Mouse (Mus musculus): ENCODE data around the gene Drap1.

The Drap1 gene

DNA sequence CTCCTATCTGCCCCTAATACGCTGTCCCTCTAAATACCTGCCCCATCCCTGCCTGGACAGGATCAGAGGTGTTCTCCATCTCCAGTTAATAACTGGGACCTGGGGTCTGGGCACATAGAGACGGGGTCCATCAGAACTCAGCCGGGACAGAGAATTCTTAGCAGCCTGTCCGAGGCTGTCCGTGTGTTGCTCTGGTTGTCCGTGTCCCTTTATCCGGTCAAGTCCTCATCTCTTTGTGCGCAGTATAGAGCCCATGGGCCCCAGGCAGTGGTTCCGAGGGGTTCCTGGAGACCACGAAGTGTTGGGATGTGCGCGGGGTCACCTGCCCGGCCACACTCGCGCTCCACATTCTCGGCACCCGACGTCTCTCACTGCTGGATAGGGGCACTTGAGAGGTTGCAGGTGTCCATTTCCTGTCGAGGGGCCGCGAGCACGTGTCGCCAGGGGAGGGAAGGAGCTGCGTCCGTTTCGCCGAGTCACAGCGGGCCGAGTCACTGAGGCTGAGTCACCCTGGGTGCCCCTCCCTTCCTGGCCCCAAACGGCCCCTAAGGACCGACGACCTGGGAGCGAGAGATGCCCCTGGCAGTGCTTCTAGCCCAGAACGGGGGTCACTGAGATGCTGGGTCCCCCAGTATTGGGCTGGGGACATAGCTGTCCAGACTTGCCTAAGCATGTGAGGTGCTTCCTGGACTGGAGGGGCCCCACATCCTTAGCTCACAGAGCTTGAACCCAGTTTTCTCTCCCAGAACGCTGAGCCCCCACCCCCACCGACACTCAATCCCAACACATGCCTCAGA, 23.8 kb upstream of the Drap1 start:
- DNase-seq (ENCODE audit: low spot score) = no peak

DNA sequence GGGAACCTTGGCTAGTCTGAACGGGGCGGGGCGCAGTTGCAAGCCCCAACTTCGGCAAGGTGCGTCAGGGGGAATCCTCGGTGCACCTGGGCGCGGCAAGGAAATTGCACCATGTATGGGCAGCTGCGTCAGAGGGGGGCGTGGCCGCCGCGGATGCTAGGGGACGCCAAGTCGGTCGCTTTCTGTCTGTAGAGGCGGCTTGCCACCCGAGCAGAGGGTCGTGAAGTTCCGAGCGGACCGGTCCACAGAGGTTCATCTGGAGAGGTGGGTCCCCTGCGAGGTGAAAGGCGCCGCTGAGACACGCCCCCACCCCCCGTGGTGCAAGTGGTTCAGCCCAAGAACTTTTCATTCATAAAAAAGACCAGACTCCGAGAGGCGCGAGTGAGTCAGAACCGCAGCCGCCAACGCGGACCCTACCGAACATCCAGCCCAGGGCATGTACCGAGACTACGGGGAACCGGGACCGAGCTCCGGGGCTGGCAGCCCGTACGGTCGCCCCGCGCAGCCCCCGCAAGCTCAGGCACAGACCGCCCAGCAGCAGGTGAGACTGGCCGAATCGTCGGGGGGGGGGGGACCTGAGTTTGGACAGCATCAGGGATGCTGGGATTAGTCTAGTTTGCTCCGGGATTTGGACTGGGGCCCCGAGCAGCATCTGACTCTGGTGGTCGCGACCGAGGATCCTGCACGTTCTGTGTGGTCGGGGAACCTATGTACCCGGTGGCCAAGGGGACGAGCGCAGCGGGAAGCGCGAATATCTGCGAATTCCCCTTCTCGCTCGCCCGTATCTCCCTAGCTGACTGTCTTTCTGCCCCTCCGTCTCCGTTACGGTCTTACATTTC, 23.0 kb upstream of the Drap1 start, which contains the start of gene Fosl1:
Gene Fosl1, plus strand, starts transcription at position 33 of the 839 bp plus-strand sequence.
- DNase-seq (ENCODE audit: low spot score) = peak; percentile 68

DNA sequence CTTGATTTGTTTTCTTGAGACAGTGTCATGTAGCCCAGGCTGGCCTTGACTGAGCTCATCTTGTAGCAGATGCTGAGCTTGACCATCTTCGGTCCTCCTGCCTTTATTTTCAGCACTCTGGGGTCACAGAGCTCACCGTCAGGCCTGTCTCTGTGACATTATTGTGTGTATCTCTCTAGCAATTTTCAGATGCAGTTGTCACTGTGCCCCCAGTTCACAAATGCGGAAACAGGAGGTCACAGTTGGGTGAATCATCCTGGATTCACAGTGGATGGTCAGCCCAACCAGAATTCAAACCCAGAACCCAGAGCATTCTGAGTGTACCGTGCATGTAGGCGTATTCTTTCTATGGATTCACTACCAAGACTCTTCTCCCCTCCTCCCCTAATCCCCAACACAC, 21.0 kb upstream of the Drap1 start:
- DNase-seq (ENCODE audit: low spot score) = no peak

DNA sequence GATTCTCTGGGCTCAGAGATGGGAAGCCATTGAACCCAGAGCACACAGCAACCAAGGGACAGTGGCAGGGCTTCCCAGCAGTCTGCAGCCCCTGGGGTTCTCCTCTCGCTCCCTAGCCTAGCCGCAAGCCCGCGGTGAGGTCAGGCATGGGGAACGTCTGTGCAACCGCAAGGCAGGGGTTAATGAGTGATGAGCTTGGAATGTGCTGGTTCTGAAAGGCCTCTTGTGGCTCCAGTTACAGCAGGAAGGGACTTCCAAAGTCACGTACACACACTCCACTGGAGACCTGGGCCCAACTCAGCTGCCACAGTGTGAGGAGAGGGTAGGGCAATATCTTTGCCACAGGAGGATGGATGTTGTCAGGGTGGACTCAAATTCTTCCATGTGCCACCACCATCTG, 20.2 kb upstream of the Drap1 start:
- no peak for DNase-seq (ENCODE audit: low spot score)

DNA sequence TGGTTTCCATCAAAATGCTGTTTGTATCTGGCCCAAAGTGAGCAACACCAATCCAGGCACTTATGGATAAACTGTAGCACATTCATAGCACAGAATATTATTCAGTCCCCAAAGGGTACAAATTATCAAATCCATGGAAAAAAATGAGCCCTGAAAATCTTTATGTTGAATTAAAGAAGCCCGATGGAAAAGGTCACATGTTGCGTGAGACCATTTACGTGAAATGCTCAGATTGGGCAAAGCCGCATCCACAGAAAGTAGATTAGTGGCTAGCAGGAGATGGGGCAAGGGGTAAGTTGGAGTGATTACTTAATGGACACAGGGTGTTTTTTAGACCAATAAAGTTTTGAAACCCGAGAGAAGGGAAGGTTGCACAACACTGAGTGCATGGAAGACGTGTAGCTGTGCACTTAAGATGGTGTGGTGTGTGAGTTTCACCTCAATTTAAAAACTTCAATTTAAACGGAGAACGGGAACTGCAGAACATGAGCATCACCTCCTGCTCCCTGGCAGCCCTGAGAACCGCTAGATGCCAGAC, 19.7 kb upstream of the Drap1 start:
- no peak for DNase-seq (ENCODE audit: low spot score)

DNA sequence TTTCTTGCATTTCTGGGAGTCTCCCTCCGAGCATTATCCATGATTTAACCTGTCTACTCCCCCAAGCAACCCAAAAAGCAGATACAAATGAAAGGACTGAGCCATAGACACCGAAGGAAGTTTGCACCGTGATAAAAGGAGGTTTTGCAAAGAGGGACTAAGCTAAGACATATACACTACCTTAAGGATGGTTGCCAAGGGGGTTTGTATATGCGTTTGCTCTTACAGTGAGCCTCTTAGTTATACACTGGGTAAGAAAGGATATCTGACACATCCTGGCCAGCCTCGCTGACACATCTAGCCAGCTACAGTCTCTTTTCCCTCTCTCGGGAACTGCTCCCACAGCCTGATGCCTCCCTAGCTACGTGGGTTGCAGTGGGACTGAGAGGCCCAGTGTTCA, 9.2 kb upstream of the Drap1 start:
- DNase-seq (ENCODE audit: low spot score) = no peak

DNA sequence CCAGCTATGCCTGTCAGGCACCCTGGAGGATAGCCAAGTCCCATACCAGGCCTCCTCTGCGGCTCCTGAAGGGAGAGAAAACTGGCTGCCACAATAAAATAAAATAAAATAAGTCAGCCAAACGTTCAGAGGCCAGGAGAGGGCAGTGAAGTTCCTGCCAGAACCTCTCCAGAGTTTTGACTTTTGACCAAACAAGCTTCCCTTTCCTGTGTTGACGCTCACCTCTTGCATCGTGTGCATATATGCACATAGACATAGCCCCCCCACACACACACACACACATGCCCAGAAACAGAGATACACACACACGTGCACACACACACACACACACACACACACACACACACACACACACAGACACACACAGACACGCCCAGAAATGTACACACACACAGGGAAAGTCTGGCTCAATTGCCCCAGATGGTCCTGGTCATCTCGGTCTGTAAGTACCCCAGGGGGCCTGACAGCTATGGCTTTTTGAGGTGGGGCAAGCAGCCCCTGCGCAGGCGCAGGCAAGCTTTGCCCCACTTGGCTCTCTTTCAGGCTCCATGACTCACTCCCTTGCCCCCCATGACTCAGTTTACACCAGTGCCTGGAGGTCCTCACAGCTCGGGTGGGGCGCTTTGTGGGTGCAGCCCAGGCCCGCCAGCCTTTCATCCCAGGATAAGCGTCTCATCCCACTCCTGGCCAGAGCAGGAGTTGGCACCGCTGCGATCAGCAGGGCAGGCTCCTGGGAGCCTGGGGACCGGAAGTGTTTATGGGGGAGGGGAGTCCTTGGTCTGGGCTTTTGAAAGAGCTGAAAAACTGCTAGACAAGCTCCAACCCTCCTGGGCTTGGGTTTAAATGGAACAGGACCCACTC, 8.4 kb upstream of the Drap1 start:
- DNase-seq (ENCODE audit: low spot score) = peak; percentile 70

DNA sequence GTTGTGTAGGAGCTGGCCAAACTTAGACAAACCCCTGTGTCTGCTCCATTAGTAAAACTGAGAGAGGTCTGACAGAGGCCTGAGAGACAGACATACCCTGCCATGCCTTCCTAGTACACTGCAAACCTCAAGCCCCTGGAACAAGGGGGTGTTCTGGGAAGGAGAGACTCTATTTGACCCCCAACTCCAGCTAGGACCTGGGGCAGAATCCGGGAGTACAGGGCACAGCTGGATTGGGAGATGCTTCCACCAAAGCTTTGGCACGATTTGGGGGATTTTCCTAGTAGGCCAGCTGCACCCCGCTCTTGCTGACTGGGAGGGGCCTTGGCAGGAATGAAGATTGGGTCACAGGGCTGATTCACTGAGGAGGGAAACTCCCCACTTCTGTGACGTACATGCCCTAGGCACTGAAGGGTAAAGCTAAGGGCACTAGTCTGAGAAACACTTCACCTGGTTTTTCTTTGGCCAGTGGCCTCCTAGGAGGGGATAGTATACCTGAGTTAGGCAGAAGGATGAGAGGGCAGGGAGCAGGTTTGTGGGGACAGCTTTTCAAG, 7.2 kb upstream of the Drap1 start:
- peak; percentile 60 for DNase-seq (ENCODE audit: low spot score)

DNA sequence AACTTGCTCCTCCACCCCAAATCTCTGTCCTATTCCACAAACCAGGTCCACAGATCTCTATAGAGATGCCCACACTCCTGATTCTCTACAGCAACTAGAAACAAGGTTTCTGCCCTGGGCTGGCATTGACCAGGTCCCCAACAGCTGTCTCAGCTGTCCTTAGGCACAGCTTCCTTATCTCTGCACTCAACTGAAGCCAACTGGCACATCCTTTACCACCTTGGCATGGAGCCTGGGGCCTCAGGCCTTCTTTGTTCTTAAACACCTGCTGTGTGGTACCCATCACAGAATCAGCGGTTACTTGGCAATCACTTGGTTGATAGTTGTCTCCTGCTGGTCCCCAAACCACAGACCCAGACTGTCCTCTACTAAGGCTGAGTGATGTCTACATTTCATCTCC, 5.6 kb upstream of the Drap1 start:
- DNase-seq (ENCODE audit: low spot score) = no peak

DNA sequence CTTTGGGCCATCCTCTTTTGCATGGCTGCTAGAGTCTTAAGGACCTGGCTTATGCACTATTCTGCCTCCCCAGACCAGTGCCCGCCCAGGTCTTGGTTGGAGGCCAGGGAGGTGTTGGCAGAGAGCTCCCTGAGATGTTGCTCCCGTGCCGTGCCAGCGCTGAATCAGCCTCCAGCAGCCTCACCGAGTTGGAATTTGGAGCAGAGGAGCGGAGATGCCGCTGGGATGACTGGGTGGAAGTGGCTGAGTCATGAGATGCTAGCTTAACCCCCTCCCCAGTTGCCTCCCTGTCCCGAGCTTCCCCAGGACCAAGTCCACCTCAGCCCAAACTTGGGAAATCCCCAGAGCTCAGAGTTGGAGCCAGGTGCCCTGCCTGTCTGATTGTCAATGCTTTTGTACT, 5.0 kb upstream of the Drap1 start:
- no peak for DNase-seq (ENCODE audit: low spot score)

DNA sequence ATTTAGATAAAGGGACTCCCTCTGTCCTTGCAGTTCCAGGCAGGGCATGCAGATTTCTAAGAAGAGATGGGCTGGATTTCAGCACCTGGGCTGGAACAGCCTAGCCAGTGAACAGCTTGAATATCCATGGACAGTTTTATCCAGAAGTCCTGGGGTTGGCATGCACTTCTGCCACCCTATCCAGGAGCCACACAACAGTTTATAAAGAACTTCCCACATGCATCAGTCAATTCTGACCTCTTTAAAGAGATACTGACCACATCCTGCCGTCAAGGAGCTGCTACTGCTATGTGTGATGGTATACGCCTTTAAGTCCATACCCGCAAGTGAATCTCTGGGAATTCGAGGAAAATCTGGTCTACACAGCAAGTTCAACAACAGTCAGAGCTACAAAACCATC, 4.4 kb upstream of the Drap1 start:
- DNase-seq (ENCODE audit: low spot score) = no peak

DNA sequence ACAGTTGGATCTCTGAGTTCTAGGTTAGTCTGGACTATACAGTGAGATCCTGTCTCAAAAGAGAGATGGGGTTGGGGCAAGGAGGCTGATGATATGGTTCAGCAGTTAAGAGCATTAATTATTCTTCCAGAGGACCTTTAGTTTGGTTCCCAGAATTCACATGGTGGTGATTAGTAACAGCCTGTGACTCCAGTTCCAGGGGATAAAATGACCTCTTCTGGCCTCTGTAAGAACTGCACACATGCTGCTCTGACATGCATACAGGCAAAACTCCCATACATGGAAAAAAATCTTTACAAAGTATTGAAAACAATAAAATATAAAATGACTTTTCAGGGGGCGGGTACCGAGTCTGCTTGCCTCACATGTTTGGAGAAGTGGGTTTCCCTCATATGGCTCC, 3.3 kb upstream of the Drap1 start:
- DNase-seq (ENCODE audit: low spot score) = peak; percentile 67

DNA sequence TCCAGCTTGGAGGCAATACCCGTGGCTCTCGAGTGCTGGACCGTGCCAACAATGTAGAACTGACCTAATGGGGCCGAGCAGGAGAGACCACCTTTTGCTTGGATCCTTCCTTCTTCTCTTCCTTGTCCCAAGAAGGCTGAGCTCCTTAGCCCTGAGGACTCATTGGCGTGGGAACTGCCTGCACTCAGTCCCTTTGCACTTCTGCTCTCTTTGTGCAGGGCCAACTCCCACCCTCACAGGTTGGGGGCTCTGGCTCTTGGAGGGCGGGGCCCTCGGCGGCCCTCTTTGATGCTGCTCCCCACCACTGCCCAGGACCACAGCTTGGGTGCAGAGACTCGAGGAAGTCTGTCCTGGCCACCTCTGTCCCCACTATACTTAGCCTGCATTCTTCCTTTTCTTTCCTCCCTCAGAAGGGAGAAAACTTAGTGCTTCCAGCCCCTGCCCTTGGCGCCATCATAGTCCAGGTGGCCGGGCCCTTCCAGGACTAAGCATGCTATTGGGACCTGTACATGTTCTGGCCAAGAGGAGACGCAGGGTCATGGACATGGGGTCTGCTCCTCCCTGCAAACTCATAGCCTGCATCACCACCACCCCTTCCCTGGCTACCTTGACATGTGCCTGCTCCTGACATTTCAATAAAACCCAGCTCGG, 2.0 kb upstream of the Drap1 start:
- DNase-seq (ENCODE audit: low spot score) = no peak

DNA sequence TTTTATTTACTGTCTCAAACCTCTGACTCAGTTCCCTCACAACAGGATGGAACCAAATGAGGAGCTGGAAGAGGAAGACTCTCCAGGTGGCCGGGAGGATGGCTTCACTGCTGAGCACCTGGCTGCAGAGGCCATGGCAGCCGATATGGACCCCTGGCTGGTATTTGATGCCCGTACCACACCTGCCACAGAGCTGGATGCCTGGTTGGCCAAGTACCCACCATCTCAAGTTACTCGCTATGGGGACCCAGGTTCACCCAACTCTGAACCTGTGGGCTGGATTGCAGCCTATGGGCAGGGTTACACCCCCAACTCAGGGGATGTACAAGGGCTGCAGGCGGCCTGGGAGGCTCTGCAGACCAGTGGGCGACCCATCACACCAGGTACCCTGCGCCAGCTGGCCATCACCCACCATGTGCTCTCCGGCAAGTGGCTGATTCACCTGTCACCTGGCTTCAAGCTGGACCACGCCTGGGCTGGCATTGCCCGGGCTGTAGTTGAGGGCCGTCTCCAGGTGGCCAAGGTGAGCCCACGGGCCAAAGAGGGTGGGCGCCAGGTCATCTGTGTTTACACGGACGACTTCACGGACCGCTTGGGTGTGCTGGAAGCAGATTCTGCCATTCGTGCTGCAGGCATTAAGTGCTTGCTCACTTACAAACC, 1.3 kb upstream of the Drap1 start:
- no peak for DNase-seq (ENCODE audit: low spot score)

DNA sequence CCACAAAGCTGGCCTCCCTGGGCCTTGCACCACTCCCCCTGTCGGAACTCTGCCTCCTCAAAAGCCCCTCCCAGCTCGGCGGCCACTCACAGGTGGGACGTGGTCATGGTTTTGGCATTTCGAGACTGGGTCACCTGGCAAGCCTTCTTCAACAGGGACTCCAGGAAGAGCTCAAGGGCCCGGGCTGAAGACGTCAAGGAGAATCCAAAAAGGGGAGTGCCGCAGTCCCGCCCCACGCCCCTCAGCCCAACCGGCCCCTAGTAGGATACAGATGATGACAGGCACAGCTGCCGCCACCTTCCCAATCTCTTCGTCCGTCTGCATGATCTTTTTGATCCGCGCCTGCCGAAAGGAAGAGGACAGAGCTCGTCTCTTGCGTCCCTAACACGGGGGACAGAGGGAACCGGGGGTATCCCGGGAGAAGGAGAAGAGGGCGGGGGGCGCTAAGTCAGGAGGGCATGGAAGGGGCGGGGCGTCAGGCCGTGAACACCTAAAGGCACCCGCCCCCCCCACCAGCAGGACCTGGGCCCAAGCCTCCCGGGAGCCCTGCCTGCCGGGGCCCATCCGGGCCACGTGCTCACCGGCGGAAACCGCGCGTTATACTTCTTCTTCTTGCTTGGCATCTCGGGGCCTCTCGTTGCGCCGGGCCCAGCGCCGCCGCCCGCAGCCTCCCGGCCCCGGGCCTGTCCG, 542 bp downstream of the Drap1 start:
- peak; percentile 91 for DNase-seq (ENCODE audit: low spot score)

DNA sequence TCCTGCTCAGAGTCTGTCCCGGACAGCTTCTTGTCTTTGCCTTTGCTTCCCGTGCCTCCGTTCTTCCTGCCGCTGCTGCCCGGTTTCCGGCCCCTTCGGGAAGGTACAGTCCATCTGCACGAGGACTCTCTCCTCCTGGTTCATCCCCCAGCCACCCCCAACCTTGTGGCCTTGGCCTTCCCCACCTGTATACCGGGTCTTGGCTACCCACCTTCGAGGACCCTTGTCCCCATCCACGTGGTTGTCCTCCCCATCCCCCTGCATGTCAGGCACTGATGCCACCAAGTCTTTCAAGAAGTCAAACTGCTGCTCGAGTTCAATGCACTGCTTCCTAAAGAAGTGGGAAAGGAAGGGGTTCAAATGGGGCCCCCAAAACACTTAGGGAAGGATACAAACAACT, 1.2 kb downstream of the Drap1 start:
- no peak for DNase-seq (ENCODE audit: low spot score)

DNA sequence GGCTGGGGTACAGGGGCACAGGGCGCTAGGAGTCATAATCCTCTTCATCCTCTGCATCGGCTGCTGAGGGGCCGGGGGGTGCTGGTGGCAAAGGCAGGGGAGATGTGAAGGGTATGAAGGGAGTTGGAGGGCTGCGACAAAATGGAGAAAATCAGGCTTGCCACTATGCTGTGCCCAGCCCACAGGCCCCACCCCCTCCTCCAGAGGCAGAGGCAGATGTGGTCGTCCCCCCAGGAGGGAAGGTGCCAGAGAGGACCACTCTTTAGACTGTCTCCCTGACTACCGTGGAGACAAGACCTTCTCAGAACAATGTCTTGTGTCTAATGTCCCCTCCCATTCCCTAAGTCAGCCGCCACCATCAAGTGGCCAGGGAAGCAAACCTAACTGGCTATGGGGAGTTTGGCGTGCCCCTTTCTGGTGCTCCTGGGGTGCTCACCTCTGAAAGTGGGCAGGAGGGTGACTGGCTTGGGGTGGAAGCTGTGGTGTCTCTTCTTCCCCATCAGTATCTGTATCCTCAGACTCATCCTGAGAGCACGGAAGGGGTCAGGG, 1.8 kb downstream of the Drap1 start:
- no peak for DNase-seq (ENCODE audit: low spot score)

DNA sequence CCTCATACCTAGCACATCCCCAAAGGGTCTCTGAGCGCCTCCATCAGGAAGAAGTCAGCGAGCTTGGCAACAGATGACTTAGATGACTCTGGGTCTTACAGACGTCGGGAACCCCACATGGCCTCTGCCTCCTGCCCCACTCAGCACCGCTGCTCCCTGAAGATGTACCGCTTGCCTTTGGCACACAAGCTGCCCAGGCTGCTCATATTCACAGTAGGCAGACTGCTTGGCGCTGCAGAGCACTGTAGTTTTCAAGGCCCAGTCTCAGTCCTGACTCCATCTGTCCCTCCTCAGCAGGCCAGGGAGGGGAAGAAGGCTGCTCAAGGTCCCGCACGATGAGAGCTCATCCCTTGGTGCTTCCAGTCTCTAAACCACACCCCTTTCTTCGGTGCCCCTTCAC, 2.5 kb downstream of the Drap1 start:
- no peak for DNase-seq (ENCODE audit: low spot score)

DNA sequence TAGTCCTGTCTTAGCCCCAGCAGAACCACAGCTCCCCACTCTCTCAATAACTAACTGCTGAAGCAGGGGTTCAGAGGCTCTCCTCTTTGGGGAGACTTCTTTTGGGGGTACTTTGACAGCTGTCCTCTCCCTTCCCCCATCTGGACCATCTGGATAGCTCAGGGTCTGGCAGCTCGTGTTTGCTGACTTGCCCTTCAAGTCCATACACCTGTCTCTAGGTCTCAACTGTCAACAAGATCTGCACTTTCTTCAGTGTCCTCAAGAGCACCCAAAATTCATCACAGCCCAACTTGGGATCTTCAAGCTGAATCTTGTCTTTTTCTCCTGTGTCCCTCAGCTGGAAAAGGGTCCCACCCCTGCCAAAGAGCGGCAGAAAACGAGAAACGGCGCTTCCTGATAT, 3.0 kb downstream of the Drap1 start:
- DNase-seq (ENCODE audit: low spot score) = no peak

DNA sequence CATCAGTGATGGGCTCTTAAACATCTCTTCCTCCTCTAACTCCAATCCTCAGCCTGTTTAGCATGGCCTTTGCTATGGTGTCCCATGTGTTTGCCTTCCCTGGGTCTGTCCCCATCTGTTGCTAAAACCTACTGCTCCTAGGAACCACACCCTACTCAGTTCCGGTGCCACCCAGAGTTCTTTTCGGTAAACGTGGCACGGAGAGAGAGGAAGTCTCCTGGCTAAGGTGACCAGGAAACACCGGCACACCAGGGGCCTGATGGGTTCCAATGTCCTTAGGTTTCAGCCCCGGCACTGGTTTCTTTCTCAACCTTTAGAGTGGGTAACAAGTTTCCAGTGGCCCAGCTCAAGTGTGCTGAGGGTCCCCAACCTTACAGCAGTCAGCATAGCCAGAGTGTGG, 4.2 kb downstream of the Drap1 start:
- no peak for DNase-seq (ENCODE audit: low spot score)
